Mouse (Mus musculus): ENCODE measurements around the gene Vwa2. TPM values are rescaled to one million over a fixed set of nuclear protein-coding genes. Genes with fewer than 3 reads are reported as not detected.

The Vwa2 gene
- total and polyA plus RNA-seq, 3 experiments, result not detected

- no peak overlapping the region for H3K4me3 ChIP-seq (ENCODE audit: control insufficient read depth in 1 of 2, insufficient read depth in 1 of 2, low read depth in 2 of 2, low read length in 2 of 2)
- no peaks in the 10 kb centered on the region for H3K9me3 ChIP-seq (replicated peaks; ENCODE audit: insufficient read depth, low read length)
- no peak for DNase-seq (ENCODE audit: low read depth, low spot score)
- no peak overlapping the region for H3K27ac ChIP-seq (ENCODE audit: control insufficient read depth, low read depth, low read length)
- no peaks in the 10 kb centered on the region for H3K4me1 ChIP-seq (ENCODE audit: control insufficient read depth in 1 of 2, insufficient read depth in 2 of 2, low read length in 2 of 2)
- H3K79me2 ChIP-seq (ENCODE audit: control insufficient read depth, insufficient read depth, low read length, poor library complexity), result no peaks in the 10 kb centered on the region
- no peak overlapping the region for H3K9ac ChIP-seq (ENCODE audit: control insufficient read depth, low read depth, low read length, poor library complexity, severe bottlenecking)
- TF ChIP-seq USF2 (IDR thresholded peaks at IDR 0.05; ENCODE audit: borderline replicate concordance in 1 of 2, insufficient read depth in 1 of 2, low read depth in 1 of 2, low read length in 2 of 2) (no peak), BHLHE40 (IDR thresholded peaks at IDR 0.05; ENCODE audit: borderline replicate concordance, low read depth, low read length) (no peak), ZKSCAN1 (IDR thresholded peaks at IDR 0.05; ENCODE audit: low read depth, low read length) (no peak), POLR2AphosphoS2 (IDR thresholded peaks at IDR 0.05; ENCODE audit: low read length) (no peak), ETS1 (IDR thresholded peaks at IDR 0.05; ENCODE audit: low read depth, low read length) (no peak), ZMIZ1 (IDR thresholded peaks at IDR 0.05; ENCODE audit: low read depth, low read length) (no peak), TBP (IDR thresholded peaks at IDR 0.05; ENCODE audit: low read depth, low read length) (no peak), MXI1 (IDR thresholded peaks at IDR 0.05; ENCODE audit: low read depth, low read length) (no peak), RCOR1 (IDR thresholded peaks at IDR 0.05; ENCODE audit: low read depth, low read length) (no peak), CHD2 (IDR thresholded peaks at IDR 0.05; ENCODE audit: low read length) (no peak), UBTF (IDR thresholded peaks at IDR 0.05; ENCODE audit: borderline replicate concordance, insufficient read depth, low read depth, low read length) (no peak)
- H3K27me3 ChIP-seq (ENCODE audit: control insufficient read depth in 1 of 2, insufficient read depth in 2 of 2, low read length in 2 of 2), result no peaks in the 10 kb centered on the region; a peak in 1 of 4 replicates
- H3K36me3 ChIP-seq (ENCODE audit: control insufficient read depth in 1 of 2, insufficient read depth in 2 of 2, low read length in 2 of 2), result no peaks in the 10 kb centered on the region
Measured at GRCm38 (mm10) chr19:56887879-56888278, 13.8 kb downstream of the Vwa2 start.

GRCm38 (mm10) chr19:56888654-56889053 is 14.6 kb downstream of the Vwa2 start:
- TF ChIP-seq GABPA (IDR thresholded peaks at IDR 0.05; ENCODE audit: low read depth, low read length), result no peak
- TF ChIP-seq ZC3H11A (IDR thresholded peaks at IDR 0.05; ENCODE audit: low read depth, low read length), result no peak
- TF ChIP-seq ZKSCAN1 (IDR thresholded peaks at IDR 0.05; ENCODE audit: low read depth, low read length), result no peak
- TF ChIP-seq HCFC1 (IDR thresholded peaks at IDR 0.05; ENCODE audit: low read depth, low read length), result no peak
- TF ChIP-seq MAFK (IDR thresholded peaks at IDR 0.05; ENCODE audit: borderline replicate concordance, low read depth, low read length), result no peak
- no peak for TF ChIP-seq POLR2AphosphoS5 (IDR thresholded peaks at IDR 0.05; ENCODE audit: borderline replicate concordance, low read depth, low read length)
- TF ChIP-seq GATA1 (IDR thresholded peaks at IDR 0.05; ENCODE audit: low read depth, low read length), result no peak
- TF ChIP-seq ZNF384 (IDR thresholded peaks at IDR 0.05; ENCODE audit: low read depth, low read length), result no peak
- TF ChIP-seq JUND (IDR thresholded peaks at IDR 0.05; ENCODE audit: low read depth, low read length), result no peak
- TF ChIP-seq USF2 (IDR thresholded peaks at IDR 0.05; ENCODE audit: borderline replicate concordance in 1 of 2, insufficient read depth in 1 of 2, low read depth in 1 of 2, low read length in 2 of 2), result no peak
- no peak for TF ChIP-seq NRF1 (IDR thresholded peaks at IDR 0.05; ENCODE audit: insufficient read depth, low read depth, low read length, poor library complexity, severe bottlenecking)
- no peak for TF ChIP-seq NELFE (IDR thresholded peaks at IDR 0.05; ENCODE audit: low read depth, low read length)
- Histone ChIP-seq H3K9me3 (replicated peaks; ENCODE audit: insufficient read depth, low read length) (no peaks in the 10 kb centered on the region), H3K79me2 (ENCODE audit: control insufficient read depth, insufficient read depth, low read length, poor library complexity) (no peaks in the 10 kb centered on the region), H3K4me1 (ENCODE audit: control insufficient read depth in 1 of 2, insufficient read depth in 2 of 2, low read length in 2 of 2) (no peaks in the 10 kb centered on the region), H3K27ac (ENCODE audit: control insufficient read depth, low read depth, low read length) (no peak overlapping the region), H3K27me3 (ENCODE audit: control insufficient read depth in 1 of 2, insufficient read depth in 2 of 2, low read length in 2 of 2) (no peaks in the 10 kb centered on the region; a peak in 1 of 4 replicates), H3K36me3 (ENCODE audit: control insufficient read depth in 1 of 2, insufficient read depth in 2 of 2, low read length in 2 of 2) (no peaks in the 10 kb centered on the region), H3K4me3 (ENCODE audit: control insufficient read depth in 1 of 2, insufficient read depth in 1 of 2, low read depth in 2 of 2, low read length in 2 of 2) (no peak overlapping the region), H3K9ac (ENCODE audit: control insufficient read depth, low read depth, low read length, poor library complexity, severe bottlenecking) (no peak overlapping the region)
- no peak for DNase-seq (ENCODE audit: low read depth, low spot score)

All from MEL (cell line).